Mouse (Mus musculus): Measurements from ENCODE around the gene Alpl.

DNA sequence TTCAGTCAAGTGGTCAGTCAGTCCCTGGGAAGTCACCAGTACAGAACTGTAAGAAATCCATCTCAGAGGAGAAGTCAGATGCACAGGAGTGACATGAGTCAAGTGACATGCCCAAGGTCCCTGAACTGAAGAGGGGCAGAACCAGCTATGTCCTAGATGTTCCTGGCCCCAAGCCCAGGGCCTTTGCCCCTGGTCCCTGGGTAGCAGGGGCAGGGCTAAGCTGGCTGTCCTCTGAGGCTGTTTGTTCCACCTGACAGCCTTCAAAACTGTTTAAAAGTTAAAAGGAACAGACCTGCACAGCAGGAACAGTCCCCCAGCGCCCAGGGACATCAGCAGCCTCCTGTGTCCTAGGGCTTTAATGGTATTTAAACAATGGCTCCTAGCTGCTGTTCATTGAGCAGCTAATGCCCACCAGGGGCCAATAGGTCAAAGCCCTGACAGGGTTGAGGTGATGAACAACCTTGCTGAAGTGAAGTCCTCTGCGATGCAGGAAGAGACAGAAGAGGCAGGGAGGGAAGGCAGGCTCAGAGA is 22.8 kb downstream of the Alpl start:
- TF ChIP-seq NRF1 (IDR thresholded peaks at IDR 0.05; ENCODE audit: insufficient read depth, low read depth, low read length, poor library complexity, severe bottlenecking), result no peak
- TF ChIP-seq CHD1 (IDR thresholded peaks at IDR 0.05; ENCODE audit: low read depth, low read length), result no peak
- TF ChIP-seq BHLHE40 (IDR thresholded peaks at IDR 0.05; ENCODE audit: borderline replicate concordance, low read depth, low read length), result no peak
- TF ChIP-seq POLR2A (IDR thresholded peaks at IDR 0.05; ENCODE audit: control insufficient read depth in 1 of 2, insufficient read depth in 1 of 2, low read depth in 1 of 2, low read length in 2 of 2, poor library complexity in 1 of 2), result no peak
- no peak for TF ChIP-seq SIN3A (IDR thresholded peaks at IDR 0.05; ENCODE audit: low read length)
- no peak for TF ChIP-seq NELFE (IDR thresholded peaks at IDR 0.05; ENCODE audit: low read depth, low read length)
- no peak for TF ChIP-seq CTCF (IDR thresholded peaks at IDR 0.05 in 2 of 3, conservative IDR thresholded peaks at IDR 0.05 in 1 of 3; ENCODE audit: control insufficient read depth in 1 of 3, insufficient read depth in 1 of 3, low read depth in 2 of 3, low read length in 3 of 3, poor library complexity in 1 of 3, severe bottlenecking in 1 of 3)
- TF ChIP-seq MAFK (IDR thresholded peaks at IDR 0.05; ENCODE audit: borderline replicate concordance, low read depth, low read length), result no peak
- TF ChIP-seq KAT2A (conservative IDR thresholded peaks at IDR 0.05; ENCODE audit: low read depth, low read length), result no peak
- no peak for TF ChIP-seq POLR2AphosphoS5 (IDR thresholded peaks at IDR 0.05; ENCODE audit: borderline replicate concordance, low read depth, low read length)
- TF ChIP-seq HCFC1 (IDR thresholded peaks at IDR 0.05; ENCODE audit: low read depth, low read length), result no peak
- TF ChIP-seq USF1 (IDR thresholded peaks at IDR 0.05; ENCODE audit: low read depth, low read length), result no peak
- TF ChIP-seq UBTF (IDR thresholded peaks at IDR 0.05; ENCODE audit: borderline replicate concordance, insufficient read depth, low read depth, low read length), result no peak
